Mouse (Mus musculus) myocyte (in vitro differentiated cells): ENCODE data around the gene Unc5c. TPM values are rescaled to one million over a fixed set of nuclear protein-coding genes. Genes with fewer than 3 reads are reported as not detected.

ENCODE experiments used
- H3K27me3 ChIP-seq: one replicate; pipeline ENCODE4 v1.6.1; 2011; ENCODE audit not compliant: control insufficient read depth, insufficient read depth, insufficient read length
- H3K36me3 ChIP-seq: one replicate; pipeline ENCODE4 v1.6.1; 2011; ENCODE audit not compliant: control insufficient read depth, insufficient read depth
- H3K4me2 ChIP-seq: one replicate; pipeline ENCODE4 v1.6.1; 2011; ENCODE audit warnings: low read depth, control low read depth
- H3K4me3 ChIP-seq: one replicate; pipeline ENCODE4 v1.5.1; 2011; ENCODE audit warnings: mild to moderate bottlenecking, control low read depth, moderate library complexity
- H3K79me2 ChIP-seq: one replicate; pipeline ENCODE4 v1.6.1; 2011; ENCODE audit not compliant: control insufficient read depth, insufficient read depth
- H3ac ChIP-seq: one replicate; pipeline ENCODE4 v1.6.1; 2011; ENCODE audit not compliant: control insufficient read depth, insufficient read length
- CEBPB ChIP-seq: IDR thresholded peaks from 2 replicates; pipeline ENCODE4 v1.6.1; 2011; ENCODE audit warnings: mild to moderate bottlenecking, moderate library complexity; ENCODE audit not compliant: poor library complexity, insufficient read depth, severe bottlenecking
- E2F4 ChIP-seq: IDR thresholded peaks from one replicate; pipeline ENCODE4 v1.6.1; 2011; ENCODE audit warnings: mild to moderate bottlenecking, control low read depth, moderate library complexity; ENCODE audit not compliant: insufficient read depth
- MAX ChIP-seq: IDR thresholded peaks from one replicate; pipeline ENCODE4 v1.6.1; 2011; ENCODE audit warnings: low read depth, mild to moderate bottlenecking, control low read depth
- MYOD1 ChIP-seq, 3 experiments: IDR thresholded peaks; one replicate each; pipeline ENCODE4 v1.6.1; 2011; ENCODE audit warnings: control low read depth in 2 of 3, low read depth in 2 of 3, mild to moderate bottlenecking in 2 of 3, moderate library complexity in 1 of 3; ENCODE audit not compliant: insufficient read length in 2 of 3, control insufficient read depth in 1 of 3
- MYOG ChIP-seq, 3 experiments: IDR thresholded peaks; one replicate each; pipeline ENCODE4 v1.6.1; 2011; ENCODE audit warnings: control low read depth in 2 of 3, low read depth in 2 of 3, mild to moderate bottlenecking in 2 of 3; ENCODE audit not compliant: insufficient read length in 2 of 3, control insufficient read depth in 1 of 3, insufficient read depth in 1 of 3
- POLR2A ChIP-seq: IDR thresholded peaks from one replicate; pipeline ENCODE4 v1.6.1; 2011; ENCODE audit warnings: low read depth, mild to moderate bottlenecking, control low read depth, moderate library complexity; ENCODE audit not compliant: insufficient read length
- POLR2AphosphoS2 ChIP-seq: IDR thresholded peaks from one replicate; pipeline ENCODE4 v1.6.1; 2011; ENCODE audit warnings: low read depth, control low read depth; ENCODE audit not compliant: insufficient read length
- REST ChIP-seq: IDR thresholded peaks from one replicate; pipeline ENCODE4 v1.6.1; 2011; ENCODE audit warnings: mild to moderate bottlenecking, control low read depth, moderate library complexity; ENCODE audit not compliant: insufficient read depth, insufficient read length
- SRF ChIP-seq: IDR thresholded peaks from one replicate; pipeline ENCODE4 v1.6.1; 2011; ENCODE audit warnings: low read depth; ENCODE audit not compliant: control insufficient read depth, insufficient read length
- TCF12 ChIP-seq: IDR thresholded peaks from one replicate; pipeline ENCODE4 v1.6.1; 2011; ENCODE audit warnings: mild to moderate bottlenecking, control low read depth; ENCODE audit not compliant: poor library complexity, insufficient read depth, severe bottlenecking
- TCF3 ChIP-seq: IDR thresholded peaks from one replicate; pipeline ENCODE4 v1.6.1; 2011; ENCODE audit warnings: low read depth, control low read depth; ENCODE audit not compliant: insufficient read length
- USF1 ChIP-seq: IDR thresholded peaks from one replicate; pipeline ENCODE4 v1.6.1; 2011; ENCODE audit warnings: low read depth, mild to moderate bottlenecking, control low read depth, moderate library complexity
- polyA plus RNA-seq: library from polyadenylated mRNA; unstranded; fragments of >200 nt; fragmentation: generic; extraction: Trizol; gene quantifications from one replicate; pipeline ENCODE4 v1.2.1, GENCODE M21; 2012; ENCODE audit warnings: missing spikeins

Unc5c gene
- polyA plus RNA-seq, 1 experiment = 1.00 TPM

DNA sequence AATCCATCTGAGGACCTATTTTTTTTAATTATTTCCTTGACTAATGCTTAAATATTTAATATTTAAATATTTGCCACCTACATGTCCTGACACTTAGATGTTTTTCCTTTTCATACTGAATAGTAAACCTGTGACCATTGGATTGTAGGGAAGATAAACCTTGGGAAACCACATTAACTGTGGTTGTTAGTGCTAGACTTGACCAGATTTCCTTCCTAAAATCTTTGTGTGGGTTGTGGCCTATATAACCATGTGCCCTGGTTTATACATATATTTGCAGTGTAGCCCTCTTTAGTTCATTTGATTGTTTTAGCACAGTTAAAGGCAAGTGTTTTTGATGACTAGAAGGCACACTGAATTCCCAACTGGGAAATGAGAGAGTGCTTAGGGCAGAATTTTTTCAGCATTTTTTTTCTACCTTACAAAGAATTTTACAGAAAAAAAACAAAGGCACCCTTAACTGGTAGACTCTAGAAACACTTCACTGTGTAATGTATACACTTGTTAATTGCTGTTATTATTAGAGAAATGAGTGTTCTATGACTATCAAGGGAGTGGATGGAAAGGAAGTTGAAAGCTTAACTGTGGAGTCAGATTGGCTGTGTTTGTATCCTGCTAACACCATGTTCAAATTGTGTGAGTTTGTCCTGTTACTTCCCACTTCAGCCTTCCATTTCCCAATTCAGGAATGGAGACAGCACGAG, 162.1 kb downstream of the Unc5c start:
- Histone ChIP-seq H3K27me3 (no peaks in the 10 kb centered on the region), H3K4me3 (no peak overlapping the region), H3K36me3 (no peaks in the 10 kb centered on the region), H3K4me2 (no peak overlapping the region), H3K79me2 (no peaks in the 10 kb centered on the region), H3ac (no peak overlapping the region)
- TF ChIP-seq TCF12 (no peak), CEBPB (no peak), TCF3 (no peak), REST (no peak), POLR2AphosphoS2 (no peak), MYOG (IDR thresholded peaks at IDR 0.05; ENCODE audit: control insufficient read depth in 1 of 3, insufficient read depth in 1 of 3, insufficient read length in 2 of 3, low read depth in 2 of 3) (no peak), POLR2A (no peak)

GRCm38 (mm10) chr3:141627639-141627977, 162.6 kb downstream of the Unc5c start:
- TF ChIP-seq TCF3 (no peak), MAX (no peak), POLR2A (no peak), E2F4 (no peak), REST (no peak), CEBPB (no peak), POLR2AphosphoS2 (no peak), MYOG (IDR thresholded peaks at IDR 0.05; ENCODE audit: control insufficient read depth in 1 of 3, insufficient read depth in 1 of 3, insufficient read length in 2 of 3, low read depth in 2 of 3) (no peak), USF1 (no peak), SRF (no peak), MYOD1 (IDR thresholded peaks at IDR 0.05; ENCODE audit: control insufficient read depth in 1 of 3, insufficient read length in 2 of 3, low read depth in 2 of 3) (no peak), TCF12 (no peak)
- no peak overlapping the region for H3K4me3 ChIP-seq
- no peaks in the 10 kb centered on the region for H3K27me3 ChIP-seq
- H3K79me2 ChIP-seq = no peaks in the 10 kb centered on the region
- H3K4me2 ChIP-seq = no peak overlapping the region
- H3K36me3 ChIP-seq = no peaks in the 10 kb centered on the region
- H3ac ChIP-seq = no peak overlapping the region

GRCm38 (mm10) chr3:141629431-141629830, 164.4 kb downstream of the Unc5c start:
- Histone ChIP-seq H3ac (no peak overlapping the region), H3K36me3 (no peaks in the 10 kb centered on the region), H3K4me3 (no peak overlapping the region), H3K27me3 (no peaks in the 10 kb centered on the region), H3K4me2 (no peak overlapping the region), H3K79me2 (no peaks in the 10 kb centered on the region)
- no peak for TF ChIP-seq USF1
- TF ChIP-seq REST = no peak
- TF ChIP-seq POLR2A = no peak
- no peak for TF ChIP-seq TCF12
- TF ChIP-seq SRF = no peak
- TF ChIP-seq TCF3 = no peak
- no peak for TF ChIP-seq CEBPB
- TF ChIP-seq MYOD1 (IDR thresholded peaks at IDR 0.05; ENCODE audit: control insufficient read depth in 1 of 3, insufficient read length in 2 of 3, low read depth in 2 of 3) = no peak
- TF ChIP-seq E2F4 = no peak
- no peak for TF ChIP-seq MAX
- TF ChIP-seq MYOG (IDR thresholded peaks at IDR 0.05; ENCODE audit: control insufficient read depth in 1 of 3, insufficient read depth in 1 of 3, insufficient read length in 2 of 3, low read depth in 2 of 3) = no peak
- TF ChIP-seq POLR2AphosphoS2 = no peak

DNA sequence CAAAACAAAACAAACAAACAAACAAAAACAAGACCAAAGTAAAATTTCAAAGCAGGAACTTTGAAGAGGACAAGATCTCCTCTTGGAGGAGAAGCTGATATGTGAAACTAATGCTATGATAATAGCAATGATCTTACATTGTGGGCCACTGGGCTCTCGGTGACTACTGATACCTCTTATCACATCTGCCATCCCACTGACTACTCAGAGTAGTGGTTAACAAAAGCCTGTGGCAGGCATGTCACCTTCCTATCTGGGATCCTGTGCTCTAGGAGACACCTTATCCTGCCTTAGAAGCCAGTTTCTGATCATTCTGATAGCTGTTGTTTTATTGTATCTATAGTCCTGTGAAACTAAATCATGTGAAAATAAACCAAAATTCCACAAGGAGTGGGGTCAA, 172.9 kb downstream of the Unc5c start:
- no peak for TF ChIP-seq REST
- TF ChIP-seq POLR2A = no peak
- TF ChIP-seq MYOD1 (IDR thresholded peaks at IDR 0.05; ENCODE audit: control insufficient read depth in 1 of 3, insufficient read length in 2 of 3, low read depth in 2 of 3) = no peak
- no peak for TF ChIP-seq POLR2AphosphoS2
- TF ChIP-seq SRF = no peak
- no peak for TF ChIP-seq USF1
- Histone ChIP-seq H3K36me3 (no peaks in the 10 kb centered on the region), H3K27me3 (no peaks in the 10 kb centered on the region), H3ac (no peak overlapping the region), H3K4me3 (no peak overlapping the region), H3K79me2 (no peaks in the 10 kb centered on the region), H3K4me2 (no peak overlapping the region)

- no peaks in the 10 kb centered on the region for H3K27me3 ChIP-seq
- H3ac ChIP-seq = no peak overlapping the region
- H3K36me3 ChIP-seq = no peaks in the 10 kb centered on the region
- H3K79me2 ChIP-seq = no peaks in the 10 kb centered on the region
- H3K4me3 ChIP-seq = no peak overlapping the region
- no peak for TF ChIP-seq MYOD1 (IDR thresholded peaks at IDR 0.05; ENCODE audit: control insufficient read depth in 1 of 3, insufficient read length in 2 of 3, low read depth in 2 of 3)
- no peak for TF ChIP-seq USF1
- TF ChIP-seq POLR2AphosphoS2 = no peak
- no peak for TF ChIP-seq TCF12
- no peak for TF ChIP-seq MYOG (IDR thresholded peaks at IDR 0.05; ENCODE audit: control insufficient read depth in 1 of 3, insufficient read depth in 1 of 3, insufficient read length in 2 of 3, low read depth in 2 of 3)
- H3K4me2 ChIP-seq = no peak overlapping the region
Measured at GRCm38 (mm10) chr3:141644264-141644663, 179.2 kb downstream of the Unc5c start.
